24 mouse cellular contexts compared by ENCODE assay signal in genomic region chr5:120787042-120787441, GRCm38 (mm10). TPM values are rescaled to one million over a fixed set of nuclear protein-coding genes. Genes with fewer than 3 reads are reported as not detected.
"Had no signal": no experiment of that assay in that cellular context is flagged by ENCODE, and none has a peak within 500 bp of the region (broad histone marks: within the 10 kb centered on the region; RNA-seq: fewer than 3 reads in every experiment).

No protein-coding gene starts in this region.

- ATAC-seq: hindbrain, postnatal 0 days; intestine, embryonic 16.5 days; liver, embryonic 12.5 days had no signal

- DNase-seq: gastrocnemius, postnatal 14 days; gastrocnemius, postnatal 36 days; heart, adult 18-20 months; heart, postnatal 10 days; heart, postnatal 4 days; kidney, adult 11 months; kidney, adult 2 months; kidney, adult 9 months; kidney, postnatal 14 days; kidney, postnatal 36 days had no signal

RNA-seq across cellular contexts. Expression of gene Oas1e, which starts 8.3 kb away (rescaled TPM):
- total RNA-seq: gastrocnemius, adult 18-20 months; gastrocnemius, adult 8-10 months; gastrocnemius, postnatal 14 days; gastrocnemius, postnatal 36 days; heart, adult 18-20 months; heart, adult 8-10 months; heart, postnatal 10 days; heart, postnatal 25 days; heart, postnatal 4 days; layer of hippocampus, adult 2 months; layer of hippocampus, postnatal 10 days; layer of hippocampus, postnatal 25 days; left cerebral cortex, adult 2 months; left cerebral cortex, postnatal 14 days; left cerebral cortex, postnatal 36 days; liver, adult 2 months had no signal

RNA-seq across cellular contexts. Expression of gene Oas3, which starts 9.6 kb away (rescaled TPM):
- total RNA-seq: gastrocnemius, adult 18-20 months; gastrocnemius, adult 8-10 months; gastrocnemius, postnatal 14 days; gastrocnemius, postnatal 36 days; layer of hippocampus, adult 2 months; layer of hippocampus, postnatal 25 days; left cerebral cortex, adult 2 months; left cerebral cortex, postnatal 14 days; left cerebral cortex, postnatal 36 days had no signal

RNA-seq across cellular contexts. Expression of gene Oas2, which starts 37.4 kb away (rescaled TPM):
- total RNA-seq: layer of hippocampus, adult 2 months had no signal
